Mouse (Mus musculus) regulatory T cell (primary cell): ENCODE data around the gene Cenpp.

Source experiments
- in situ Hi-C: fragments of 300-600 bp; cut with MboI, MseI; formaldehyde crosslinking; loops from one replicate; pipeline ENCODE4 v1.15.1; 2025; ENCODE audit warnings: high pct_unique_total_duplicates

Gene Cenpp

DNA sequence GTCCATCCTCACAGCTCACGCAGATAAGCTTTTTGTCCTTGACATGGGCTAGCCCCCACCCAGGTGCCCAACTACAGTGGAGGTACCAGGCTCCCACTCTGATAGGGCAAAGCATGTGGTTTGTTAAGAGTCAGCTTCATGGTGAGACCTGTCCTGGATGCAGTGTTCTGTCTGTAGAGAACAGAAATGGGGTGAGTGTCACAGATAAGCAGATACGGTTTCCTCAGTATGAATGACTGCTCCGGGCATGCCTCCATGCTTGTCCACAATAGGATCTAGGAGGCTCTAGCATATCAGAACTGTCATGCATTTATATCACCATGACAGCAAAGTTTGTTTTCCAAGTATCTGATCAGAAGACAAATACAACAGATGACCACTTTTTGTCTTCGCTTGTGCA lies 186.7 kb downstream of the Cenpp start:
- in situ Hi-C loops, result no loop called here

DNA sequence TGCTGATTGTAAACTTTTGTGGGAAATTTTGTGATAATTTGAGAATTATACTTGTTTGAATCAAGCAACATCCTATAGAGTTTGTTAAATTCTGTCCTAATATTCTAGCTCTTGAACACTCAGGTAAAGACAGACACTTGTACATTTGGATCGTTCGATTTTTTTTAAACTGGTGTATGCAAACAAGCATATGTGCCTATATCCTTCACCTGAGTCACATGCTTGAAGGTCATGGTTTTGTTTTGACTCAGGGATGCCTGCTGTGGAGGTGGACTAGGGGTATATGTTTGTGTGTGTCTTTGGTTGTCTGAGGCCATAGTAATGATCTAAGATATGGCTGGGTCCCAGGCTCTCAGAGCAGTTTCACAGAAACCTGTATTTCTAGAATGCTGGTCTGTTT lies 189.7 kb downstream of the Cenpp start:
- in situ Hi-C loops, result no loop called here

DNA sequence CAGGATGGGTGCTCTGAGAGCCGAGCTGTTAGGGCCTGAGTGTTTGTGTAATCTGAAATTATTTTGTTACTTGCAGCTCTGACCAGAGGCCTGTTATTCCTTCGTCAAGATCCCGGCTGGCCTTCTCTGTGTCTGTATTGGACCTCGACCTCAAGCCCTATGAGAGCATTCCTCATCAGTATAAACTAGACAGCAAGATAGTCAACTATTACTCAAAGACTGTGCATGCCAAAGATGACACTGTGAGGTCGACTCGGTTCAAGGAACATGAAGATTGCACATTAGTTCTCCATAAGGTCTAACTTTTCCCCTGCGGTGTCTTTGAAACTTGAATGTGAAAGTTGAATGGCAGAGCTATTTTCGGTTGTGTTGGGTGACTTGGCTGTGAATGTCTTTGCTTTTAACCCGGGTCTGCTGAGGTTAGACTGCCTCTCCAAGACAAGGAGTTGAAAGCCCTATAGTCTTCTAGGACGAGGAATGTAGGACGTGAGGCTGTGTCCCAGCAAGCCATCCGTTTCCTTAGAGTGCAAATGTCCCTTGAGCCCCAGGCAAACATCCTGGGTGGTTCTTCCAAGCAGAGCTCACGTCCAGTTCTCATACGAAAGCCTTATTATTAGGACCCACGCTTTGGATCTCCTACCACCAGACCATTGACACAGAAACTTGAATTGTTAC lies 191.0 kb downstream of the Cenpp start:
- in situ Hi-C loops, result no loop called here

DNA sequence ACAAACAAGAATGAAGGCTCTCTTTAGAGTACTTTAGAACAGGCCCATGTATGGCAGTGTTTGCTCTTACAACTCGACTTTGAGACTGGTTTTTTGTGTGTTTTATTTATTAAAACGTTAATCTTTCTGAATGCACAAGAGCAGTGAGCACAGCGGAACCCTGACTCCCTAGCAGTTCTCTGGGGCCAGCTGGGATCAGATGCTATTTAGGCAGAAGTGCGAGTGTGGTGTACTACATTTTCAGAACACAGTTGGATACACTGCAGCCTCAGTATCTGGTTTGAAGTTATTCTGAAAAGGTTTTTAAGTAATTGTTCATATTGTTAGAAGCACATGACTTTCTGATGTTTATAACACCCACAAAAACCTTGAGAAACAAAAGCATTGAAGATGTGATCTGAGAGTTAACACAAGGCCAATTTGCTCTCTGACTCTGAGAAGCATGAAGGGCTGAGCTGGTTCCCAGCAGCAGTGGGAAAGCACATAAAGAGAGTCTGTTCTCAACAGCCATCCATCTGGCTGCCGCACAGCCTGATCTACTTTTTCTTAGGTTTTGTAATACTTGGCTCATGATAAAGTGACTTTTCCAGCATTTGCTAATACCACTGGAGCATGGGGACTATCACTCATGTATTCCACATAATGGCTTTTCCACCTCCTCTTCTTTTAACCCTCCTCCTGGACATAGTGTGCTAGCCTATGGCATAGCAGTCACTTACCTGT lies 191.7 kb downstream of the Cenpp start:
- in situ Hi-C loops, result no loop called here

DNA sequence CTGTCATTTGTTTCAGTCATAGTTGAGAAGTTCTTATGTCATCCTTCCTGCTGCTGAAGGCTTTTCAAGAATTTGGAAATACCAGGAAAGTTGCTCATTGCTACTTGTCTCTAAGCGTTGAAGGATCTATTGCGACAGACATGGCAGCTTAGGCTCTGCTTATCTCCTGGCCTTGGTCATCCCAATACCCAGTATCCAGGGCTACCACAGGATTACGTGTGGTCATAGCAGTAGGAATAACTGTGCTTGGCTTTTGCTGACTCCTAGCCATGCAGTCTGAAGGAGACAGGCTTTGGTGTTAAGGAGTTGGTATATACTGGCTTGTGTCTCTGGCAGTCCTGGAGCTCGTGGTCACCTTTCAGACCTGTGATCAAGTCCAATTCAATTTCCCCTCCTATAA lies 192.3 kb downstream of the Cenpp start:
- in situ Hi-C loops, result no loop called here

DNA sequence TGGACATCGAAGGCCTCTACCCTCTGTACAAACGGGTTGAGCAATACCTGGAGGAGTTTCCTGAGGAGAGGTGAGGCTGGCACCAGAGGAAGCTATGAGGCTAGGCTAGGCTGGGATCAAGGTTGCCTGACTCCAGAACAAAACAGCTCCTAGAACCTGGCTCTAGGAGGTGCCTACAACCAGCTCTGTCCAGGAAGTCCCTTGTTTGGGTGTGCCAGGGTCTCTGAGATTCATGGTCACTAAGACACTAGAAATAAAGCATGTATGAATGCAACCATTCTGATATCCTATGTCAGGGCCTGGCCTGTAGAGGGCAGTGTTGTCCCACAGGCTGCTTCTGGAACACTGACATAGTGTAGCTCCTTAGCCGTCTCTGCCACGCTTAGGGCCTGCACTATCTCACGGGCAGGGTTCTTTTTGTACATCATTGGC lies 203.3 kb downstream of the Cenpp start:
- in situ Hi-C loops, result no loop called here

DNA sequence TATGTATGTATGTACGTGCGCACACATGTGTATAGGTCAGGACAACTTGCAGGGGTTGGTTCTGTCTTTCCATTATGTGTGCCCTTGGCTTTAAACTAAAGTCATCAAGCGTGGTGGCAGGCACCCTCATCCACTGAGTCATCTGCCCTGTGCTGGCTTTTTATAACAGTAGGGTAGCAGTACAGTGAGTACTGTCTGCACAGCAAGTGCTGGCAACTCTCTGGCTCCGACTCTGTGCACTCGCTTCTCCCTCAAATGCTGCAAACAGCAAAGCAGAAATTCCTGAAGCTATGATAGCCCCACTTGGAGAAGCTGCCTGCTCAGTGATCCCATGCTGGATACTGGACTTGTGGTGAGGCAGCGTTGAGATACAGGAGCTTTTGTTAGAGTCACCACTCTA lies 208.1 kb downstream of the Cenpp start:
- in situ Hi-C loops, result no loop called here

DNA sequence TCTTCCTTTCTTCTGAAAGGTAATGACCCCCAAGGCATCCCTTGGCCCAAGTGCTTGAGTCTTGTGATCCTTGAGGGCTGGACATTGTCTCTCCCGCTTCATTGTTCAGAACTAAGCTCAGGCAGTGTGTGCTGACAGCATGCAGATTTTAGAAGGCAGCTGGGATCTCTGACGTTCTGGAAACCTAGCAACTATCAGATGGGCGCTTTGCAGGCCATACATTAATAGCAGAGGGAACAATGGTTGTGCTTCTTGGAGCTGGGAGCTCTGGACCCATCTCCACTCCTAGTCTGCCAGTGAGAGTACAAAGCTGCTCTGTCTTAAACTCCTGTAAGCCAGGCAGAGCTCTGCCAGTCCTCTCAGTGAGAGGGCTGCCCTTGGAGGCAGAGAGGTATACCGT lies 216.4 kb downstream of the Cenpp start:
- in situ Hi-C loops, result loop anchor here (10.0 kb wide), 2 partner anchors 949 to 1629 kb away; no protein-coding TSS in a partner anchor

DNA sequence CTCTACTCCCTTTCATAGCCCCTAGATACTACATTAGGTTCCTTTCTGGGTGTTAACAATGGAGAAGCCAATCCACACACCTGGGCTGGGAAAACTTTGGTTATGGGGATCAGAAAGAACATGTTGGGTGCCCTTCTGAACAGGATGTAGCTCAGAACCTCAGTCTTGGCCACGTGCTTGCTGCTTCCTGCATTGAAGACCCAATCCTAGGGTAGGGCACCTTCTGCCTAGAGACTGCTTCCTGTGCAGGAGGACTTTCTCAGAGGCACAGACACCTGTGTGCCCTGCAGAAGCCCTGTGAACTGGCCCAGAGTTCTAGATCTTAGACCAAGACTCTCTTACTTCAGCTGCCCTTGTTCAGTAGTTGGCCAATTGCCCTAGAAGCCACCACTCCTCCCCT lies 216.8 kb downstream of the Cenpp start:
- in situ Hi-C loops, result loop anchor here (10.0 kb wide), 2 partner anchors 949 to 1629 kb away; no protein-coding TSS in a partner anchor

DNA sequence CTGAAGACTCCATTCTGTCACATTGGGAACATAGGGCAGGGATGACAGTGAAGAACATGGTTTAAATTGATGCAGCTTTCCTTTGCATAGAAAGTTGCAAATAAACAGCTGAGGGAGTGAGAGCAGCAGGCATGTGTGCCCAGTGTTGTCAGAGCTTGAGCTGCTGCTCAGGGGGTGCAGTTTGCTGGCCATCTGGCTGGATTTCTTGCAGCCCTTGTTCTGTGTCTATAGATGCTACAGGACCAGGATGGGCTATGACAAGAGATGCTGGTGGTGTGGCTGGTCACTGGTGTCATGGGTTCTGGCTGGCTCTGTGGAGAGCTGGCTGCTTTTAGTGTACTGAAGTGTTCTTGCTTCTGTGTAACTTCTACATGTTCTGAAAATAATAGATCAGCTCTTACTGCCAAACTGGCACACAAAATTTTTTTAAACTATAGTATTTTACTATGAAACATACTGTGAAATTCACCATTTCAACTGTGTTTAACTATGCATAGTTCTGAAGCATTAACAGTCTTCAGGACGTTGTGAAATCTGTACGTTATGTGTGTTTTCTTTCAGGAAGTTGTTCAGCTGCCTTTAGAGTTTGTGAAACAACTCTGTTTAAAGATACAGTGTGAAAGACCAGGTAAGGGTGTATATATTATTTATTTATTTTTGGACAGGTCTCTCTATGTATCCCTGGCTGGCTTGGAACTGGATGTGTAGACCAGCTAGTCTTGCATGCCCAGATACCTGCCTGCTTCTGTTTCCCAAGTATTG lies 219.1 kb downstream of the Cenpp start:
- in situ Hi-C loops, result loop anchor here (10.0 kb wide), 2 partner anchors 951 to 1631 kb away; no protein-coding TSS in a partner anchor

DNA sequence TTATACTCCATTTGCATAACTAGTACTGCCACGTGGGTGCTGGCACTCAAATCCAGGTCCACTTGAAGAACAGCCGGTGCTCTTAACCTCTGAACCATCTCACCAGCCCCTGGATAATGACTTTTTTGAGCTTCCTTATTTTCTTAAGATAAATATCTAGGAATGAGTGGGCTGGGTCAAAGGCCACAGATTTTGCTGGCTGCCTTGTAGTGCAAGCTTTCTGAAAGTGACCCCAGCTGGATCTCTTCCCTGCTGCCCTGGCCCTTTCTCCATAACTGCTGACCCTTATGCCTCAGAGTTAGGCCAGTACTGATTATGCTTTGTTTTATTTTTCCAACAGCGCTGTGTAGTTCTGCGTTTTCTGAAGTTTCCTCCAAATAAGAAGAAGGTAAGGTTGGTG lies 222.1 kb downstream of the Cenpp start:
- in situ Hi-C loops, result loop anchor here (10.0 kb wide), 2 partner anchors 954 to 1634 kb away; no protein-coding TSS in a partner anchor

DNA sequence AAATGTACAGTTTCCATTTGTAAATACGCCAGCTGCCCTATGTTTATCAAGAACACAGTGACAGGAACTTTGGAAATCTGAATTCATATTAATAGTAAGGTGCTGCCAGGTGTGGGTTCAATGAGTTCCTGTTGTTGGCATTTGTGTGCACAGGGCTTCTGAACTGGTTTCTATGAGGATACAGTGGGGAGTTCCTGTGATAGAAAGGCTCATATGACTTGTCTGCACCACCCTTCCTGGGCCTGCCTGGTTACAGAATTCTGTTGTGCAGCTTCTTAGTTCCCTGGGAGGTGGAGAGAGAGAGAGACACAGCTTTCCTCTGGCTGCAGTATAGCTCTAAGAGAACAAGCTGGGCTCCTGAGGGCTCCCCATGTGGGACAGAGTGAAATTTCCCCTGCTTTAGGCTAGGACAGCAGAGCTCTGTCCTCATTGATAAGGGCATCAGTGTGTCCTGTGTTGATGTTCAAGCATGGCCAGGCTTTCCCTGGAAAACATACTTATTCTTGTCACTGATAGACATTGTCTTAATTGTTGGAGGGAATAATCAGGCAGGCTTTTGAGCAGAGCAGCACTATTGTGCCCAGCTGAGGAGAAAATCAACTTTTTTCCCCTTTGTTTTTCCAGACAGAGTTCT lies 224.4 kb downstream of the Cenpp start:
- in situ Hi-C loops, result no loop called here

DNA sequence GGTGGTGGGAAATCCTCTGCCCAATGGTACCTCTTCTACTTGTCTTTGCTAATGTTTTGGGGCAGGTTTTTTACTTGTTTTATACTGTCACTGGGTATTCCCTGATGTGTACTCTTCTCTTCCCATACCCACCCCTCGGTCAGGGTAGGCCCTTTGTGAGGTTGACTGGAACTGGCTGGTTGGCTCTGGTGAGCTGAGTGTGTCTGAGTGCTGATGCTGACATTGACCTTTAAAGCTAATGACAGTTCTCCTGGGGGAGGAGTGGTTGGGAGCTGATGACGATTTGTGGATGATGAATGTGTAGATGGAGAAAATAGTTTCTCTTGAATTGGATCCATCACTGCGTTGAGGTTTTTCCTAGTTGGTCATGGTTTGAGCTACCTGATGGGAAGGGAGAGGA lies 225.8 kb downstream of the Cenpp start:
- in situ Hi-C loops, result no loop called here

DNA sequence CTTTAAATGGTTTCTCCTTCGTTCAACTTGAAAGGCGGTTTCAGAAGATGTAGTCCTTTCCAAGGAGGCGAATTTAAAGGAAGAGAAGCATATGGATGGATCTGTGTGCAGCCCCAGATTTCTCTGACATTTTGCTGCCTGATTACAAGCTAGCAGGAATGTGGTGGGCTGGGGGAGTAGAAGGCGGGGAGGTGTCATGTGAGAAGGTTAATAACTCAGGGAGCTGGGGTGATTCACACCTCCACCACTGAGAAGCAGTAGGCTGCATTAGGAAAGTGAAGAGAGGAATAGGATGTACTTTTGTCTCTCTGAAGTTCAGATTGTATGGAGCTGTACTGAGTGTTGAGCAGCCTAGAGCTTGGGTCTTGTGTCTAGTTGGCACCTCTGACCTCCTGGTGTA lies 230.6 kb downstream of the Cenpp start:
- in situ Hi-C loops, result no loop called here

DNA sequence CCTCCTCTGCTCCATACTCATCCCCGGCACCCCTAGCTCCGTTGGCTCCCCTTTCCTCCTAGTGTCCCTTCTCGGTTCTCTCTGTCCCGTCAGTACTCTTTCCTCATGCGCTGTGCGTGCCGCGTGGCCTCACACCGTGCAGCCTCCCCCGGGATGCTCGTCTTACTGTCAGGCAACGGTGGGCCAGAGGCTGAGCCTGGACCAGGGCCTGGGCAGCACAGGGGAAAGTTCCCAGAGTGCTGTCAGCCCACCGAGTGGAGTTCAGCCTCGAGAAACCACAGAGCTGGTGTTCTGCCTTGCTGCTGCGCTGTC lies 231.0 kb downstream of the Cenpp start:
- in situ Hi-C loops, result no loop called here

DNA sequence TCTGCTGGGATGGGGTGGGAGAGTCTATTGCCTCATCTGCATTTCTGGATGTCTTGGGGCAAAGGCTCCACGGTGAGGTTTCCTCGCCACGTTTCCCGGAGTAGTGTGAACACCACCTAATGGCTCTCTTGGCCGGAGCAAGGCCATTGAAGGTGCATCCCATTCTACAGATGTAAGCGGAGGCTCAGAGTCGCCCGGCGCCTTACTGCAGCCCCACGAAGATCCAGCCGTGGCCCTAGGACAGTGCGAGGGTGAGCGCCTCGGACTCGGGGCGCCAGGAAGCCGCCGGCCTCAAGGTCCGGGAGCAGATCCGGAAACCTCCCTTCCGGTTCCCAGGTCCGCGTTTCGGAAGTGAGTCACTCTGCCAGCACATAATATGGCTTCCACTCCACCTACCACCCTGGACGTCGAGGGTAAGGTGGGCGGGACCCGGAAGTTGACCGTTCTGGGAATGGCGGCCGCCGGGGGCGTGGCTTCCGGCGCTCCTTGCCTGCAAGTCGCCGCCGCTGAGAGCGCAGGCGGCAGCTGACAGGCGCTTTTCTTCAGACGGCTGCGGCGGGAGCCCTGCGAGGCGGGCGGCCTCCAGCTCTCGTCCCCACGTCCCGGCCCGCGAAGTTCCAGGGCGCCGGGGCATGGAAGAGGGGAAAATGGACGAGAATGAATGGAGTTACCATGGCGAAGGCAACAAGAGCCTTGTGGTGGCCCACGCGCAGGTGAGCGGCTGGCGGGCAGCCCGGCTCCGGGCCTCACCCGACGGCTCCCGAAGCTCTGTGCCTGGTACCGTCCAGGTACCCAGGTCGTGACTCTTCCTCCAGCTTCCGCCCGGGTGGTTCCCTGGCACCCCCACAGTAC lies 231.6 kb downstream of the Cenpp start, which contains the start of gene Ippk:
Ippk (plus strand) TSS at position 496 of the 852 bp plus-strand sequence.
- in situ Hi-C loops, result no loop called here
